Mouse (Mus musculus) heart, postnatal 0 days (tissue): ENCODE results near the gene Hmgb4.

Source experiments
- CTCF ChIP-seq: IDR thresholded peaks from 2 replicates; pipeline ENCODE4 v1.5.1; 2016; ENCODE audit warnings: antibody characterized with exemption, control low read depth, low read depth
- EP300 ChIP-seq: IDR thresholded peaks from 2 replicates; pipeline ENCODE4 v1.6.1; 2016; ENCODE audit warnings: antibody characterized with exemption, low read depth

- no peak for TF ChIP-seq CTCF
- no peak for TF ChIP-seq EP300
Observed at GRCm38 (mm10) chr4:128260907-128261560, at the start of gene Hmgb4.
